Mouse (Mus musculus) embryonic facial prominence, embryonic 11.5 days (tissue): ENCODE measurements around the gene Obp2b. TPM values are rescaled to one million over a fixed set of nuclear protein-coding genes. Genes with fewer than 3 reads are reported as not detected.

Experiments
- ATAC-seq: fragments of 200-750 bp; cut with Nextera tagmentation; replicated peaks from 2 replicates; pipeline ENCODE4 v1.8.0; 2017; ENCODE audit warnings: low read depth; ENCODE audit not compliant: insufficient number of reproducible peaks, low FRiP score, low TSS enrichment
- DNase-seq: peaks from one replicate; pipeline ENCODE4 v3.0.0-alpha.2; 2015; ENCODE audit warnings: low spot score
- H3K27ac ChIP-seq: fragments of 300-500 bp; sonication (generic); replicated peaks from 2 replicates; pipeline ENCODE4 v1.5.1; 2014; ENCODE audit warnings: mild to moderate bottlenecking, low read depth, low read length, control low read depth
- H3K27me3 ChIP-seq: fragments of 300-500 bp; sonication (generic); 2 replicates; pipeline ENCODE4 v1.6.1; 2014; ENCODE audit warnings: mild to moderate bottlenecking, low read length, moderate library complexity, mixed read lengths; ENCODE audit not compliant: control insufficient read depth, insufficient read depth
- H3K36me3 ChIP-seq: fragments of 300-500 bp; sonication (generic); replicated peaks from 2 replicates; pipeline ENCODE4 v1.6.1; 2014; ENCODE audit warnings: low read depth, mild to moderate bottlenecking, low read length, moderate library complexity, mixed read lengths; ENCODE audit not compliant: control insufficient read depth, insufficient read depth
- H3K4me1 ChIP-seq: fragments of 300-500 bp; sonication (generic); 2 replicates; pipeline ENCODE4 v1.6.1; 2014; ENCODE audit warnings: low read length, mixed read lengths; ENCODE audit not compliant: control insufficient read depth, insufficient read depth
- H3K4me2 ChIP-seq: fragments of 300-500 bp; sonication (generic); 2 replicates; pipeline ENCODE4 v1.6.1; 2014; ENCODE audit warnings: low read depth, mild to moderate bottlenecking, control low read depth, low read length, moderate library complexity
- H3K4me3 ChIP-seq: fragments of 300-500 bp; sonication (generic); 2 replicates; pipeline ENCODE4 v1.5.1; 2014; ENCODE audit warnings: low read depth, low read length, control low read depth
- H3K9ac ChIP-seq: fragments of 300-500 bp; sonication (generic); replicated peaks from 2 replicates; pipeline ENCODE4 v1.6.1; 2014; ENCODE audit warnings: mild to moderate bottlenecking, control low read depth, low read length
- H3K9me3 ChIP-seq: fragments of 300-500 bp; sonication (generic); replicated peaks from 2 replicates; pipeline ENCODE4 v1.6.1; 2016; ENCODE audit warnings: mild to moderate bottlenecking, low read length, inconsistent platforms, mixed read lengths; ENCODE audit not compliant: control insufficient read depth
- WGBS: fragments of 180-500 bp; shearing (Covaris S2); extraction: QIAGEN DNeasy Blood & Tissue Kit; methylation state at CpG from one replicate; pipeline ENCODE4 v1.1.7; 2014; 5-methylcytosine and 5-hydroxymethylcytosine counted together
- polyA plus RNA-seq: library from polyadenylated mRNA; unstranded; fragments of >200 nt; fragmentation: Nextera tagmentation; extraction: Ambion mirVana; gene quantifications from 2 replicates; pipeline ENCODE4 v1.2.1, GENCODE M21; 2014

Gene Obp2b
- polyA plus RNA-seq, 1 experiment from 2014 or later, result not detected

DNA sequence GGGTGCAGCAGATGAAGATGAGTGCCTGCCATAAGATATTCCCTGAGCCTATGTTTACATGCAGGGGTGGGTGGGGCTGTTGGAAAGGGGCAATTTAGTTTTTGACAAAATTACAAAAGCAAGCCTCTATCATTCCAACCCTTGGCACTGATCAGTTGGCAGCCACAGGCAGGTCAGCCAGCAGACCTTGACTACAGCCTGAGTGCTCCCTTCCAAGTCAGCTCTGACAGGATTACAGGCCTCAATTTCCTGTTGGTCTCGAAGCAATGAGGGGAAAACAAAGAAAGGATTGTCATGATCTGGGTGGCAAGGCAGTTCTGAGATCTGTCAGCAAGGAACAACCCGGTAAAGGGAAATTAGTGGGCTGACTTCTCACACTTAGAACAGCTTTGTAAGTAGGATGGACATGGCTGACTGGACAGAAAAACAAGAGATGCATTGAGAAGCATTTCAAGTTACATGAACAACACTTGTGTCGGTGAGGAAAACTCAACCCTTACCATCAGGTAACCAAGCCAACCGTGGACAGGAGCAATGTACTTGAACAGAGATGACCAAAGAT is 21.3 kb downstream of the Obp2b start:
- DNase-seq, result no peak
- WGBS, result 26% methylated on average over 4 of the region's 4 CpGs

DNA sequence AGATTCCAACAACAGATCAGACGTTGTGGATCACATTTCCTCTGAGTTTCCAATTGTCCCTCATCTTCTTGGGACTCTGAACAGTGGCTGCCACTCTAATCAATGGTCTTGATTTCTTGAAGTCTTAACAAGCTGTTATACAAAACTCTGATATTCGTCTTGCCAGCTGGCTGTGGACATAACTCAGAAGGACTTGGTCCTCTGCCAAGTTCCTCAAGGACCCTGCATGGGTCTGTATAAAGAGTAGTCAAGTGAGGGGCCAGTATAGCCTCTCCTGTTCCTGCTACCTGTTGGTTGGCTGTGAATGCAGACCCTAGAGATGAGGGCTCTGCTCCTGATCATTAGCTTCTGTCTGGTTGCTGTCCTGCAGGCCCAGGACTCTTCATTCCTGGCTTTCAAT is 28.5 kb downstream of the Obp2b start, which contains the start of gene Lcn3:
Gene Lcn3 (plus strand): TSS at position 301 of the 400 bp plus-strand sequence.
- Histone ChIP-seq H3K27me3 (no peaks in the 10 kb centered on the region), H3K36me3 (no peaks in the 10 kb centered on the region), H3K9me3 (no peaks in the 10 kb centered on the region), H3K4me1 (no peaks in the 10 kb centered on the region), H3K9ac (no peak within 1 kb of the TSS), H3K27ac (no peak within 1 kb of the TSS), H3K4me2 (no peak within 1 kb of the TSS), H3K4me3 (no peak within 1 kb of the TSS)
- WGBS, result 53% methylated on average over 2 of the region's 2 CpGs
- DNase-seq (no peak), ATAC-seq (no peak)

More for the DNA sequence above, 21.3 kb downstream of the Obp2b start:
- Histone ChIP-seq H3K36me3 (no peaks in the 10 kb centered on the region), H3K4me3 (no peak overlapping the region), H3K27me3 (no peaks in the 10 kb centered on the region), H3K4me2 (no peak overlapping the region), H3K27ac (no peak overlapping the region), H3K4me1 (no peaks in the 10 kb centered on the region), H3K9ac (no peak overlapping the region), H3K9me3 (no peaks in the 10 kb centered on the region)
- no peak for ATAC-seq

DNA sequence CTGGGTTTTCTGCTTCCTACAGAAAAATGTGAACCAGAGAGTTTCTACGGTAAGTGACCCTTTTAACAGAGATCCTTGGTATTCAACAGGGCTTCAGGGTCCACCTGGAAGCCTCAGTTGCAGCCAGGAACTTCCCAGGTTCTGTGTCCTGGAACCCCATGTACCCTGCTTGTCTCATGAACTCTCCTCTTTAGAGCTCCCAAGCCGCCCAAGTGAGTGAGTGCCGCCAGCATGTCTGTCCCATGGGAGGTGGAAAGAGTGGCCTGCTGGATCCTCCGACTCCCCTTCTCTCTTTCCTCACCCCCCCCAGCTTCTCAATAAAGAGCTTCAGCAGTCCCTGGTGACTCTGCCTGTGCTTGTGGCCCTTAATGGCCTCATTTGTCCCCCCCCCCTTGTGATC is 31.0 kb downstream of the Obp2b start:
- no peaks in the 10 kb centered on the region for H3K9me3 ChIP-seq
- no peak overlapping the region for H3K4me3 ChIP-seq
- 75% methylated on average over 4 of the region's 4 CpGs for WGBS
- H3K27me3 ChIP-seq, result no peaks in the 10 kb centered on the region
- no peaks in the 10 kb centered on the region for H3K4me1 ChIP-seq
- ATAC-seq (no peak), DNase-seq (no peak)
- no peaks in the 10 kb centered on the region for H3K36me3 ChIP-seq
- H3K4me2 ChIP-seq, result no peak overlapping the region
- no peak overlapping the region for H3K9ac ChIP-seq
- no peak overlapping the region for H3K27ac ChIP-seq

- Histone ChIP-seq H3K4me2 (no peak overlapping the region), H3K9ac (no peak overlapping the region), H3K9me3 (no peaks in the 10 kb centered on the region), H3K27me3 (no peaks in the 10 kb centered on the region), H3K27ac (no peak overlapping the region), H3K4me3 (no peak overlapping the region), H3K4me1 (no peaks in the 10 kb centered on the region), H3K36me3 (no peaks in the 10 kb centered on the region)
- ATAC-seq (no peak), DNase-seq (no peak)
- WGBS, result 89% methylated on average over 2 of the region's 2 CpGs
Observed at GRCm38 (mm10) chr2:25773507-25773906, 36.7 kb downstream of the Obp2b start.

GRCm38 (mm10) chr2:25774640-25775039 is 37.8 kb downstream of the Obp2b start:
- Histone ChIP-seq H3K4me1 (no peaks in the 10 kb centered on the region), H3K4me3 (no peak overlapping the region), H3K4me2 (no peak overlapping the region), H3K9ac (no peak overlapping the region), H3K27me3 (no peaks in the 10 kb centered on the region), H3K9me3 (no peaks in the 10 kb centered on the region), H3K36me3 (no peaks in the 10 kb centered on the region), H3K27ac (no peak overlapping the region)
- no peak for ATAC-seq
- 81% methylated on average over 2 of the region's 2 CpGs for WGBS
- no peak for DNase-seq

- H3K27ac ChIP-seq, result no peak overlapping the region
- no peak overlapping the region for H3K4me3 ChIP-seq
- no peak for DNase-seq
- H3K9ac ChIP-seq, result no peak overlapping the region
- 76% methylated on average over 3 of the region's 3 CpGs for WGBS
- no peak overlapping the region for H3K4me2 ChIP-seq
- no peaks in the 10 kb centered on the region for H3K9me3 ChIP-seq
- H3K36me3 ChIP-seq, result no peaks in the 10 kb centered on the region
- no peaks in the 10 kb centered on the region for H3K4me1 ChIP-seq
- no peak for ATAC-seq
- no peaks in the 10 kb centered on the region for H3K27me3 ChIP-seq
Observed at GRCm38 (mm10) chr2:25775991-25776390, 39.2 kb downstream of the Obp2b start.

DNA sequence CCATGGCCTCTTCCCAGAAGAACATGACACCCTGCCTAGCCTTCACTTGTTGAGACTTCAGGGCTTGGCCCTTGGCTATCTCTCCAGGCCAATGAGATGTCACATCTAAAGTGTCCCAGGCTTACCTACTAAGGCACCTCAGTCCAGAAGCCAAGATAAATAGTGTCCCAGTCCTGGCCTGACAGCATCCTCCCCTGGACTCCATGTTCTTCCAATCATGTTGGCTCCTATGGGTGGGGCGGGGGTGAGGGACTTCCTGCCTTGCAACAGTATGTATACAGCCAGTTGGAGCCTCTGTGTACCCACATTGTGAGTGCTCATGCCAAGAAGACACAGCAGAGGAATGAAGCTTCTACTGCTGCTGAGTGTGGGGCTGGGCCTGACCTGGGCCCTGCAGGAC is 39.9 kb downstream of the Obp2b start, which contains the start of gene Lcn11:
Gene Lcn11 (plus strand): TSS at position 301 of the 400 bp plus-strand sequence.
- no peak for ATAC-seq
- Histone ChIP-seq H3K9me3 (no peaks in the 10 kb centered on the region), H3K4me2 (no peak within 1 kb of the TSS), H3K27ac (no peak within 1 kb of the TSS), H3K4me3 (no peak within 1 kb of the TSS), H3K9ac (no peak within 1 kb of the TSS), H3K4me1 (no peaks in the 10 kb centered on the region), H3K36me3 (no peaks in the 10 kb centered on the region), H3K27me3 (no peaks in the 10 kb centered on the region)
- DNase-seq, result no peak
- 75% methylated on average over 1 of the region's 1 CpGs for WGBS

GRCm38 (mm10) chr2:25779076-25779475 is 42.3 kb downstream of the Obp2b start:
- no peaks in the 10 kb centered on the region for H3K36me3 ChIP-seq
- no peaks in the 10 kb centered on the region for H3K4me1 ChIP-seq
- ATAC-seq (no peak), DNase-seq (no peak)
- H3K9ac ChIP-seq, result no peak overlapping the region
- H3K4me3 ChIP-seq, result no peak overlapping the region
- 88% methylated on average over 9 of the region's 9 CpGs for WGBS
- H3K4me2 ChIP-seq, result no peak overlapping the region
- H3K9me3 ChIP-seq, result no peaks in the 10 kb centered on the region
- no peak overlapping the region for H3K27ac ChIP-seq
- no peaks in the 10 kb centered on the region for H3K27me3 ChIP-seq
